Mouse (Mus musculus) large intestine, adult 2 months (tissue): ENCODE measurements around the gene 4931428F04Rik. TPM values are rescaled to one million over a fixed set of nuclear protein-coding genes. Genes with fewer than 3 reads are reported as not detected.

Source experiments
- DNase-seq: peaks from one replicate; pipeline ENCODE4 v3.0.0-alpha.2; 2012; ENCODE audit warnings: low read depth, low spot score
- WGBS: fragments of 180-500 bp; shearing (Covaris S2); methylation state at CpG from one replicate; pipeline ENCODE4 v1.1.7; 2018; 5-methylcytosine and 5-hydroxymethylcytosine counted together
- polyA plus RNA-seq: library from polyadenylated mRNA; depleted of rRNA; stranded (reverse); fragments of >200 nt; gene quantifications from 2 replicates; pipeline ENCODE4 v1.2.3, GENCODE M21; 2012

The 4931428F04Rik gene
- polyA plus RNA-seq, 1 experiment: 1.7 TPM

- WGBS: 78% methylated on average over 65 of the region's 65 CpGs
- DNase-seq: no peak
These were observed 21.2 kb downstream of the 4931428F04Rik start for GRCm38 (mm10) chr8:105268342-105269074.

GRCm38 (mm10) chr8:105266775-105267174, 22.9 kb downstream of the 4931428F04Rik start:
- 81% methylated on average over 13 of the region's 13 CpGs for WGBS
- DNase-seq: no peak

- DNase-seq: no peak
- 2% methylated on average over 10 of the region's 10 CpGs for WGBS
These were observed 24.5 kb downstream of the 4931428F04Rik start for GRCm38 (mm10) chr8:105265128-105265527.

GRCm38 (mm10) chr8:105264024-105264982, 25.4 kb downstream of the 4931428F04Rik start, which contains the start of the genes Tradd and Fbxl8:
TSS of gene Tradd (minus strand) at chr8:105264609.
TSS of gene Fbxl8 (plus strand) at chr8:105264648.
- DNase-seq: no peak

GRCm38 (mm10) chr8:105263244-105263912, 26.3 kb downstream of the 4931428F04Rik start:
- 27% methylated on average over 16 of the region's 16 CpGs for WGBS
- DNase-seq: no peak

More at GRCm38 (mm10) chr8:105264024-105264982, 25.4 kb downstream of the 4931428F04Rik start, which contains the start of the genes Tradd and Fbxl8:
- under 1% methylated on average over 54 of the region's 54 CpGs for WGBS

GRCm38 (mm10) chr8:105261326-105261980, 28.2 kb downstream of the 4931428F04Rik start:
- WGBS: 84% methylated on average over 12 of the region's 12 CpGs
- DNase-seq: no peak

- WGBS: 82% methylated on average over 7 of the region's 7 CpGs
- no peak for DNase-seq
These were observed 29.1 kb downstream of the 4931428F04Rik start for GRCm38 (mm10) chr8:105260371-105261099.

- DNase-seq: no peak
- WGBS: 29% methylated on average over 30 of the region's 30 CpGs
These were observed 29.8 kb downstream of the 4931428F04Rik start for GRCm38 (mm10) chr8:105259721-105260320.

GRCm38 (mm10) chr8:105258911-105259720, 30.5 kb downstream of the 4931428F04Rik start:
- DNase-seq: no peak
- 73% methylated on average over 55 of the region's 55 CpGs for WGBS

GRCm38 (mm10) chr8:105257318-105258114, 32.1 kb downstream of the 4931428F04Rik start:
- WGBS: 88% methylated on average over 7 of the region's 7 CpGs
- DNase-seq: no peak

GRCm38 (mm10) chr8:105254966-105255350, 34.7 kb downstream of the 4931428F04Rik start, which contains the start of gene B3gnt9:
TSS of gene B3gnt9 (minus strand) at chr8:105255153.
- WGBS: 2% methylated on average over 14 of the region's 14 CpGs

GRCm38 (mm10) chr8:105254152-105254965, 35.3 kb downstream of the 4931428F04Rik start:
- WGBS: under 1% methylated on average over 74 of the region's 74 CpGs

More at GRCm38 (mm10) chr8:105254966-105255350, 34.7 kb downstream of the 4931428F04Rik start, which contains the start of gene B3gnt9:
- no peak for DNase-seq

GRCm38 (mm10) chr8:105253766-105254151, 35.9 kb downstream of the 4931428F04Rik start:
- no peak for DNase-seq
- WGBS: 46% methylated on average over 20 of the region's 20 CpGs

More at GRCm38 (mm10) chr8:105254152-105254965, 35.3 kb downstream of the 4931428F04Rik start:
- DNase-seq: no peak

GRCm38 (mm10) chr8:105252680-105253537, 36.8 kb downstream of the 4931428F04Rik start:
- no peak for DNase-seq
- 86% methylated on average over 10 of the region's 10 CpGs for WGBS

GRCm38 (mm10) chr8:105251954-105252353, 37.7 kb downstream of the 4931428F04Rik start:
- DNase-seq: no peak
- 86% methylated on average over 6 of the region's 6 CpGs for WGBS
